Mouse (Mus musculus) midbrain, postnatal 0 days (tissue): ENCODE results near the gene Notch1. TPM values are rescaled to one million over a fixed set of nuclear protein-coding genes. Genes with fewer than 3 reads are reported as not detected.

Experiments used
- ATAC-seq: fragments of 200-750 bp; cut with Nextera tagmentation; 2 replicates; pipeline ENCODE4 v1.8.0; 2017; ENCODE audit warnings: moderate number of reproducible peaks, mild to moderate bottlenecking, moderate TSS enrichment, moderate library complexity; ENCODE audit not compliant: low FRiP score
- DNase-seq: peaks from one replicate; pipeline ENCODE4 v3.0.0-alpha.2; 2015; ENCODE audit warnings: low spot score
- H3K27ac ChIP-seq: fragments of 300-500 bp; sonication (generic); 2 replicates; pipeline ENCODE4 v1.5.1; 2014; ENCODE audit warnings: low read depth, mild to moderate bottlenecking, low read length, mixed read lengths
- H3K27me3 ChIP-seq: fragments of 300-500 bp; sonication (generic); 2 replicates; pipeline ENCODE4 v1.6.1; 2014; ENCODE audit warnings: low read length, control low read depth, mixed read lengths; ENCODE audit not compliant: insufficient read depth
- H3K36me3 ChIP-seq: fragments of 300-500 bp; sonication (generic); 2 replicates; pipeline ENCODE4 v1.6.1; 2014; ENCODE audit warnings: low read length, control low read depth, mixed read lengths; ENCODE audit not compliant: insufficient read depth
- H3K4me1 ChIP-seq: fragments of 300-500 bp; sonication (generic); 2 replicates; pipeline ENCODE4 v1.6.1; 2014; ENCODE audit warnings: mild to moderate bottlenecking, control low read depth, antibody characterized with exemption, low read length, mixed read lengths; ENCODE audit not compliant: insufficient read depth
- H3K4me2 ChIP-seq: fragments of 300-500 bp; sonication (generic); 2 replicates; pipeline ENCODE4 v1.6.1; 2014; ENCODE audit warnings: low read depth, mild to moderate bottlenecking, low read length, mixed read lengths; ENCODE audit not compliant: poor library complexity, severe bottlenecking
- H3K4me3 ChIP-seq: fragments of 300-500 bp; sonication (generic); 2 replicates; pipeline ENCODE4 v1.5.1; 2014; ENCODE audit warnings: low read depth, mild to moderate bottlenecking, low read length, moderate library complexity
- H3K9ac ChIP-seq: fragments of 300-500 bp; sonication (generic); replicated peaks from 2 replicates; pipeline ENCODE4 v1.6.1; 2014; ENCODE audit warnings: mild to moderate bottlenecking, low read length, moderate library complexity, mixed read lengths; ENCODE audit not compliant: poor library complexity, severe bottlenecking
- H3K9me3 ChIP-seq: fragments of 300-500 bp; sonication (generic); 2 replicates; pipeline ENCODE4 v1.6.1; 2016; ENCODE audit warnings: low read length, control low read depth
- CTCF ChIP-seq: IDR thresholded peaks from 2 replicates; pipeline ENCODE4 v1.5.1; 2016; ENCODE audit warnings: antibody characterized with exemption, mild to moderate bottlenecking
- WGBS: fragments of 180-500 bp; shearing (Covaris S2); extraction: QIAGEN DNeasy Blood & Tissue Kit; methylation state at CpG from one replicate; pipeline ENCODE4 v1.1.7; 2014; 5-methylcytosine and 5-hydroxymethylcytosine counted together
- microRNA-seq: library from miRNA; unstranded; fragments of <30 nt; microRNA quantifications from one replicate; pipeline ENCODE4, GENCODE M21; 2016; ENCODE audit warnings: borderline number of aligned reads
- polyA plus RNA-seq: library from polyadenylated mRNA; unstranded; fragments of >200 nt; fragmentation: Nextera tagmentation; extraction: Ambion mirVana; gene quantifications from 2 replicates; pipeline ENCODE4 v1.2.1, GENCODE M21; 2015
- total RNA-seq: library from RNA; depleted of rRNA; stranded (reverse); fragments of >200 nt; gene quantifications from 2 replicates; pipeline ENCODE4 v1.2.3, GENCODE M21; 2014; rRNA removed

Notch1 gene
- total and polyA plus RNA-seq, 2 experiments from 2014 or later: 7.6 to 65.8 TPM

DNA sequence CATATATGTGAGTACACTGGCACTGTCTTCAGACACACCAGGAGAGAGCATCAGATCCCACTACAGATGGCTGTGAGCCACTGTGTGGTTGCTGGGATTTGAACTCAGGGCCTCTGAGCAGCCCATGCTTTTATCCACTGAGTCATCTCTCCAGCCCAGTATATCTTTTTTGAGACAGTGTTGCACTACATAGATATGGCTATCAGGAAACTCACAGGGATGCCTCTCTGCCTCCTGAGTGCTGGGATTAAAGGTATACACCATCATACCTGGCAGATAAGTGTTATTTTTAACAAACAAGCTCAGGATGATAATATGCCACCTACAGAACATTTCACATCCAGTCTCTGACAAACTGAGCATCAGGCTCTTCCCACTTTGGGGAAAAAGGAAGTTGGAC, 99.4 kb downstream of the Notch1 start:
- no peak for TF ChIP-seq CTCF
- ATAC-seq: no peak

GRCm38 (mm10) chr2:26410931-26411411, 105.5 kb downstream of the Notch1 start:
- ATAC-seq (no peak), DNase-seq (peak; percentile 37)
- Histone ChIP-seq H3K27me3 (no peaks in the 10 kb centered on the region), H3K4me2 (no peak overlapping the region), H3K4me3 (no peak overlapping the region), H3K27ac (no peak overlapping the region), H3K36me3 (peaks cover 45% of the 10 kb centered on the region), H3K9ac (no peak overlapping the region), H3K4me1 (peaks cover 22% of the 10 kb centered on the region), H3K9me3 (no peaks in the 10 kb centered on the region)
- WGBS: 75% methylated on average over 5 of the region's 5 CpGs
- no peak for TF ChIP-seq CTCF

More for the DNA sequence above, 99.4 kb downstream of the Notch1 start:
- no peak overlapping the region for H3K4me2 ChIP-seq
- H3K36me3 ChIP-seq: peaks cover 73% of the 10 kb centered on the region
- no peaks in the 10 kb centered on the region for H3K9me3 ChIP-seq
- no peaks in the 10 kb centered on the region for H3K27me3 ChIP-seq
- no peaks in the 10 kb centered on the region for H3K4me1 ChIP-seq
- no peak for DNase-seq
- no peak overlapping the region for H3K27ac ChIP-seq
- H3K4me3 ChIP-seq: no peak overlapping the region
- H3K9ac ChIP-seq: no peak overlapping the region

GRCm38 (mm10) chr2:26410091-26410490, 106.4 kb downstream of the Notch1 start:
- Histone ChIP-seq H3K9me3 (no peaks in the 10 kb centered on the region), H3K36me3 (peaks cover 36% of the 10 kb centered on the region), H3K4me2 (no peak overlapping the region), H3K9ac (no peak overlapping the region), H3K27ac (no peak overlapping the region), H3K4me1 (peaks cover 25% of the 10 kb centered on the region), H3K27me3 (no peaks in the 10 kb centered on the region), H3K4me3 (no peak overlapping the region)
- ATAC-seq (no peak), DNase-seq (no peak)
- TF ChIP-seq CTCF: peak; percentile 37
- 65% methylated on average over 5 of the region's 5 CpGs for WGBS

DNA sequence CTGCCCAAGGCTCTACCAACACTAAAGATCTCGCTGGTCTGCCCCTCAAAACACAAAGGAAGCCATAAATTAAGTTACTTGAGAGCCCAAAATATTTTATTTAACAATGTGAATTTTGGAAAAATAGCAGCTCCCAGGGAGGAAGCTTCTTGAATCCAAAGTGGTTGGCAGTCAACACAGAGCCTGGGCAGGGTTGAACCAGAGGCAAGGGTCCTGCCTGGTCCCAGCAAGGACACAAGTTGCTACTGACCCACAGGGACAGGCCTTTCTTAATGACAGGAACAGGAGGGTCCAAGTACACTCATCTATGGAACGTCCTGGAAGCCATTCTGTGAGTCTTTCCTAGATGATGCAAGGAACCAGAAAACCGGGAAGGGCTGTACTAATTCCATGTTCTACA, 107.1 kb downstream of the Notch1 start:
- H3K27me3 ChIP-seq: no peaks in the 10 kb centered on the region
- DNase-seq: no peak
- H3K4me1 ChIP-seq: peaks cover 30% of the 10 kb centered on the region
- H3K4me2 ChIP-seq: peak overlapping the region; percentile 84
- H3K27ac ChIP-seq: no peak overlapping the region
- 59% methylated on average over 3 of the region's 3 CpGs for WGBS
- H3K9me3 ChIP-seq: no peaks in the 10 kb centered on the region
- H3K36me3 ChIP-seq: peaks cover 34% of the 10 kb centered on the region
- TF ChIP-seq CTCF: no peak
- H3K4me3 ChIP-seq: peak overlapping the region; percentile 84; the same call in 1 of the 2 replicates
- no peak overlapping the region for H3K9ac ChIP-seq
- ATAC-seq: no peak; the same call in 1 of the 2 replicates

DNA sequence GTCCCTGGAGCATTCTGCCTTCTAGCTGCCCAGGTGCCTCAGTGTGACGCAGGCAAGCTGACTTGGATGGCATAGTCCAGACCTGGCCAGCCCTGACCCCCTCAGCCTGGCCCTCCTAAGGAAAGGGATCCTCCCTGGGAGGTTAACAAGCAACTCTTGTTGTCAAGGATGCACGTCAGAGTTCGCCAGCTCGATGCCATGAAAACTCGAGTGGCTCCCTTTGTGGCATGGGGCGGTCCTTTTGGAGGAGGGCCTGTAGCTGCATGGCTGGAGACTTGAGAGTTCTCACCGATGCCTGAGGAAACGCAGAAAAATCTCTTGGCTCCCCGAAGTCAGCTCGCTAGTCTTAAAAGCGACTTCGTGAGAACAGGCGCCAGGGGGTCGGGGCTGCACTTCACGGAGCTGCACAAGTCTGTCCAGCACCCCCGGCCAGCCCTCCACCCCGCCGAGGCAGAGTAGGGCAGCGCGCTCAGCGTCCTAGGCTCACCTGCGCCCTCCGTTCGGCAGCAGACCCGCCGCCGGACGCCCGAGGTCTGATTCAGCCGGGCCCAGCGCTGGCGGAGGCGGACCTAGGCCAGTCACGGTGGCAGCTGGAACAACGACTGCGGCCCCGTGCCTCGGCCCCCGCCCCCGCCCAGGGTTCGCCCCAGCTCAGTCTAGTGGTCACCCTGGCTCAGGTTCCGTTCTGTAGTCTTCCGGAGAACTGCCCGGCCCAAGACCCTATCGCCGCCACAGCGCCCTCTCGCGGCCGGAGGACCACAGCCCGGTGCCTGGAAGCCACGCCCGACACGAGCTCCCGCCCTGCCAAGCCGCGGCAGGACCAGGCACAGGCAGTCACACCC, 107.7 kb downstream of the Notch1 start, which contains the start of gene Inpp5e:
Gene Inpp5e, minus strand, starts transcription at position 689 of the 842 bp plus-strand sequence.
- no peaks in the 10 kb centered on the region for H3K27me3 ChIP-seq
- ATAC-seq (peak; percentile 94), DNase-seq (peak; percentile 95)
- no peaks in the 10 kb centered on the region for H3K9me3 ChIP-seq
- TF ChIP-seq CTCF: peak; percentile 95
- peaks cover 28% of the 10 kb centered on the region for H3K36me3 ChIP-seq
- peak within 1 kb of the TSS; percentile 84 for H3K4me3 ChIP-seq
- WGBS: under 1% methylated on average over 55 of the region's 57 CpGs
- H3K4me2 ChIP-seq: peak within 1 kb of the TSS; percentile 84
- H3K9ac ChIP-seq: peak within 1 kb of the TSS; percentile 85
- peak within 1 kb of the TSS; percentile 74 for H3K27ac ChIP-seq
- H3K4me1 ChIP-seq: peaks cover 30% of the 10 kb centered on the region

Small RNA genes within 50 kb of the gene (microRNA-seq; reads per million reads assigned to microRNA genes)
- not detected for gene Mir6996

Other genes starting within 250 kb of the Notch1 start
- gene Ccdc187, start 222.1 kb downstream of the Notch1 start, total RNA-seq: 2.8 and 3.7 TPM in 2 replicates
- gene Ccdc187, start 222.1 kb downstream of the Notch1 start, polyA plus RNA-seq: 0.16 and 0.23 TPM in 2 replicates
- 286 and 298 TPM in 2 replicates for gene Gpsm1, start 201.1 kb downstream of the Notch1 start, total RNA-seq
- gene Gpsm1, start 201.1 kb downstream of the Notch1 start, polyA plus RNA-seq: 162 and 163 TPM in 2 replicates
- gene Dnlz, start 164.6 kb downstream of the Notch1 start, total RNA-seq: 27.4 and 34.3 TPM in 2 replicates
- gene Dnlz, start 164.6 kb downstream of the Notch1 start, polyA plus RNA-seq: 24.1 and 26.0 TPM in 2 replicates
- gene Card9, start 155.7 kb downstream of the Notch1 start, total RNA-seq: 7.0 and 11.9 TPM in 2 replicates
- 1.4 and 1.6 TPM in 2 replicates for gene Card9, start 155.7 kb downstream of the Notch1 start, polyA plus RNA-seq
- 44.7 and 66.4 TPM in 2 replicates for gene Snapc4, start 136.0 kb downstream of the Notch1 start, total RNA-seq
- gene Snapc4, start 136.0 kb downstream of the Notch1 start, polyA plus RNA-seq: 27.8 and 29.1 TPM in 2 replicates
- 157 and 162 TPM in 2 replicates for gene Entr1, start 127.3 kb downstream of the Notch1 start, total RNA-seq
- 144 and 156 TPM in 2 replicates for gene Entr1, start 127.3 kb downstream of the Notch1 start, polyA plus RNA-seq
- 64.8 and 71.1 TPM in 2 replicates for gene Pmpca, start 127.3 kb downstream of the Notch1 start, total RNA-seq
- 85.1 and 91.9 TPM in 2 replicates for gene Pmpca, start 127.3 kb downstream of the Notch1 start, polyA plus RNA-seq
- 29.0 and 32.2 TPM in 2 replicates for gene Inpp5e, start 107.5 kb downstream of the Notch1 start, total RNA-seq
- 16.5 and 18.2 TPM in 2 replicates for gene Inpp5e, start 107.5 kb downstream of the Notch1 start, polyA plus RNA-seq
- gene Sec16a, start 71.4 kb downstream of the Notch1 start, total RNA-seq: 63.3 and 76.7 TPM in 2 replicates
- 9.9 and 12.6 TPM in 2 replicates for gene Sec16a, start 71.4 kb downstream of the Notch1 start, polyA plus RNA-seq
- gene Egfl7, start 63.4 kb upstream of the Notch1 start, total RNA-seq: 69.9 and 83.0 TPM in 2 replicates
- 63.2 and 70.9 TPM in 2 replicates for gene Egfl7, start 63.4 kb upstream of the Notch1 start, polyA plus RNA-seq
- not detected in 2 replicates for gene Gm20532, start 70.0 kb upstream of the Notch1 start, total RNA-seq
- 0.25 TPM in 1 of 2 replicates, not detected in the other for gene Gm20532, start 70.0 kb upstream of the Notch1 start, polyA plus RNA-seq
- 6.4 and 8.4 TPM in 2 replicates for gene Agpat2, start 87.8 kb upstream of the Notch1 start, total RNA-seq
- 5.0 and 6.3 TPM in 2 replicates for gene Agpat2, start 87.8 kb upstream of the Notch1 start, polyA plus RNA-seq
- 237 and 261 TPM in 2 replicates for gene Fam69b, start 111.8 kb upstream of the Notch1 start, total RNA-seq
- gene Fam69b, start 111.8 kb upstream of the Notch1 start, polyA plus RNA-seq: 155 and 162 TPM in 2 replicates
- not detected in 2 replicates for gene Lcn4, start 154.6 kb upstream of the Notch1 start, total RNA-seq
- gene Lcn4, start 154.6 kb upstream of the Notch1 start, polyA plus RNA-seq: not detected in 2 replicates